In genomic region chr4:132062934-132063884, GRCm38 (mm10) we compare ENCODE assay signal across 21 mouse cellular contexts. TPM values are rescaled to one million over a fixed set of nuclear protein-coding genes. Genes with fewer than 3 reads are reported as not detected.
DNase-seq lines count a peak whose midpoint lies in the region; ATAC-seq and TF ChIP-seq lines count a peak whose summit lies in the region.
"Had no signal": no experiment of that assay in that cellular context is flagged by ENCODE, and none has a peak within 500 bp of the region (broad histone marks: within the 10 kb centered on the region; RNA-seq: fewer than 3 reads in every experiment).

No protein-coding gene starts in this region.

- intact Hi-C loops in heart, postnatal 10 days (cut with DNase I): no loop called here

- no peak overlapping the region for H3K9ac ChIP-seq in heart, embryonic 12.5 days
- H3K9ac ChIP-seq in stomach, embryonic 16.5 days (ENCODE audit: low read length): no peak overlapping the region
- no peak overlapping the region for H3K9ac ChIP-seq in stomach, postnatal 0 days (ENCODE audit: low read length)
- peak overlapping the region; percentile 44 for H3K9ac ChIP-seq in liver, embryonic 12.5 days
- H3K9ac ChIP-seq in midbrain, embryonic 15.5 days: no peak overlapping the region
- no peak overlapping the region for H3K9ac ChIP-seq in hindbrain, postnatal 0 days (replicated peaks; ENCODE audit: low read length)

- 58% methylated on average over 17 of the region's 17 CpGs for WGBS in heart, embryonic 12.5 days
- WGBS in stomach, embryonic 16.5 days: 67% methylated on average over 17 of the region's 17 CpGs
- WGBS in stomach, postnatal 0 days: 62% methylated on average over 17 of the region's 17 CpGs
- 50% methylated on average over 17 of the region's 17 CpGs for WGBS in liver, embryonic 12.5 days (ENCODE audit: insufficient replicate concordance)
- WGBS in midbrain, embryonic 15.5 days: 61% methylated on average over 17 of the region's 17 CpGs
- WGBS in hindbrain, postnatal 0 days: 73% methylated on average over 17 of the region's 17 CpGs

- no peaks in the 10 kb centered on the region for H3K9me3 ChIP-seq in heart, embryonic 12.5 days (replicated peaks)
- H3K9me3 ChIP-seq in stomach, embryonic 16.5 days (replicated peaks; ENCODE audit: control insufficient read depth, low read length): no peaks in the 10 kb centered on the region
- no peaks in the 10 kb centered on the region for H3K9me3 ChIP-seq in stomach, postnatal 0 days (ENCODE audit: control insufficient read depth, low read length)
- H3K9me3 ChIP-seq in liver, embryonic 12.5 days (replicated peaks): no peaks in the 10 kb centered on the region
- no peaks in the 10 kb centered on the region for H3K9me3 ChIP-seq in midbrain, embryonic 15.5 days
- H3K9me3 ChIP-seq in hindbrain, postnatal 0 days (ENCODE audit: low read length): no peaks in the 10 kb centered on the region
- H3K9me3 ChIP-seq: midbrain, embryonic 10.5 days had no signal

- no peaks in the 10 kb centered on the region for H3K36me3 ChIP-seq in heart, embryonic 12.5 days
- no peaks in the 10 kb centered on the region for H3K36me3 ChIP-seq in stomach, embryonic 16.5 days (ENCODE audit: control insufficient read depth, insufficient read depth, low read length)
- no peaks in the 10 kb centered on the region for H3K36me3 ChIP-seq in stomach, postnatal 0 days (ENCODE audit: control insufficient read depth, insufficient read depth, low read length)
- peaks cover 90% of the 10 kb centered on the region for H3K36me3 ChIP-seq in liver, embryonic 12.5 days
- H3K36me3 ChIP-seq in midbrain, embryonic 15.5 days (replicated peaks): no peaks in the 10 kb centered on the region
- H3K36me3 ChIP-seq in hindbrain, postnatal 0 days (ENCODE audit: insufficient read depth, low read length): no peaks in the 10 kb centered on the region
- H3K36me3 ChIP-seq: midbrain, embryonic 10.5 days had no signal

- TF ChIP-seq CTCF in stomach, postnatal 0 days (IDR thresholded peaks at IDR 0.05; ENCODE audit: low read depth): no peak
- no peak for TF ChIP-seq CTCF in hindbrain, postnatal 0 days (IDR thresholded peaks at IDR 0.05; ENCODE audit: low read depth)

- no peaks in the 10 kb centered on the region for H3K27me3 ChIP-seq in heart, embryonic 12.5 days (replicated peaks)
- H3K27me3 ChIP-seq in stomach, embryonic 16.5 days (ENCODE audit: control insufficient read depth, insufficient read depth, low read length): no peaks in the 10 kb centered on the region
- no peaks in the 10 kb centered on the region for H3K27me3 ChIP-seq in stomach, postnatal 0 days (ENCODE audit: control insufficient read depth, insufficient read depth, low read length)
- H3K27me3 ChIP-seq in liver, embryonic 12.5 days (replicated peaks): no peaks in the 10 kb centered on the region
- no peaks in the 10 kb centered on the region for H3K27me3 ChIP-seq in midbrain, embryonic 15.5 days (replicated peaks)
- H3K27me3 ChIP-seq in hindbrain, postnatal 0 days (ENCODE audit: insufficient read depth, low read length): no peaks in the 10 kb centered on the region

- no peak for TF ChIP-seq EP300 in stomach, postnatal 0 days (optimal IDR thresholded peaks at IDR 0.05)

- no peak for ATAC-seq in heart, embryonic 12.5 days (ENCODE audit: insufficient number of reproducible peaks, low FRiP score)
- ATAC-seq in stomach, embryonic 16.5 days (ENCODE audit: insufficient read depth, low FRiP score): no peak
- no peak for ATAC-seq in stomach, postnatal 0 days (ENCODE audit: low FRiP score, low TSS enrichment)
- no peak for ATAC-seq in liver, embryonic 12.5 days
- no peak for ATAC-seq in midbrain, embryonic 15.5 days (replicated peaks)
- no peak for ATAC-seq in hindbrain, postnatal 0 days
- ATAC-seq: forebrain, embryonic 14.5 days; inflammation-experienced regulatory T-cells, adult 6 months; lung, postnatal 0 days had no signal

- no peak overlapping the region for H3K4me3 ChIP-seq in heart, embryonic 12.5 days
- H3K4me3 ChIP-seq in stomach, embryonic 16.5 days (replicated peaks; ENCODE audit: low read length): no peak overlapping the region
- no peak overlapping the region for H3K4me3 ChIP-seq in stomach, postnatal 0 days (ENCODE audit: low read depth, low read length)
- H3K4me3 ChIP-seq in liver, embryonic 12.5 days: no peak overlapping the region; the same call in 1 of the 2 replicates
- H3K4me3 ChIP-seq in midbrain, embryonic 15.5 days: no peak overlapping the region
- H3K4me3 ChIP-seq in hindbrain, postnatal 0 days (ENCODE audit: low read length): no peak overlapping the region
- H3K4me3 ChIP-seq: heart, adult 2 months; midbrain, embryonic 10.5 days; myocyte had no signal

- H3K27ac ChIP-seq in heart, embryonic 12.5 days (ENCODE audit: poor library complexity, severe bottlenecking): 0 out of 2 replicates have a peak overlapping the region, but pooled peaks have one; percentile 21
- H3K27ac ChIP-seq in stomach, embryonic 16.5 days (ENCODE audit: low read length): peak overlapping the region; percentile 42; the same call in 1 of the 2 replicates
- H3K27ac ChIP-seq in stomach, postnatal 0 days (replicated peaks): no peak overlapping the region
- peak overlapping the region; percentile 97 for H3K27ac ChIP-seq in liver, embryonic 12.5 days
- no peak overlapping the region for H3K27ac ChIP-seq in midbrain, embryonic 15.5 days
- no peak overlapping the region for H3K27ac ChIP-seq in hindbrain, postnatal 0 days
- H3K27ac ChIP-seq: heart, adult 2 months; midbrain, embryonic 10.5 days had no signal

- peak overlapping the region; percentile 12; the same call in 1 of the 2 replicates for H3K4me2 ChIP-seq in heart, embryonic 12.5 days
- H3K4me2 ChIP-seq in stomach, embryonic 16.5 days (ENCODE audit: low read depth, low read length): no peak overlapping the region
- H3K4me2 ChIP-seq in stomach, postnatal 0 days (replicated peaks; ENCODE audit: low read depth): no peak overlapping the region
- peak overlapping the region; percentile 40 for H3K4me2 ChIP-seq in liver, embryonic 12.5 days
- no peak overlapping the region for H3K4me2 ChIP-seq in midbrain, embryonic 15.5 days
- no peak overlapping the region for H3K4me2 ChIP-seq in hindbrain, postnatal 0 days (ENCODE audit: low read depth, low read length)

- DNase-seq in heart, postnatal 10 days: no peak
- DNase-seq in stomach, postnatal 0 days (ENCODE audit: low spot score): no peak
- DNase-seq in cerebellum, adult 11 months: no peak
- no peak for DNase-seq in hindbrain, postnatal 0 days (ENCODE audit: low spot score)
- DNase-seq: adrenal gland, postnatal 10 days; cerebellum, postnatal 10 days; heart, adult 2 months; layer of hippocampus, postnatal 36 days; right cerebral cortex, postnatal 4 days; thymus, postnatal 36 days had no signal

- peaks cover 85% of the 10 kb centered on the region for H3K4me1 ChIP-seq in heart, embryonic 12.5 days (replicated peaks)
- peaks cover 11% of the 10 kb centered on the region for H3K4me1 ChIP-seq in stomach, embryonic 16.5 days (ENCODE audit: control insufficient read depth, insufficient read depth, low read length)
- H3K4me1 ChIP-seq in stomach, postnatal 0 days (replicated peaks; ENCODE audit: control insufficient read depth, insufficient read depth): no peaks in the 10 kb centered on the region
- peaks cover 98% of the 10 kb centered on the region for H3K4me1 ChIP-seq in liver, embryonic 12.5 days
- 0 out of 2 replicates have a peak, but pooled peaks cover 3% of the 10 kb centered on the region for H3K4me1 ChIP-seq in midbrain, embryonic 15.5 days
- peaks cover 6% of the 10 kb centered on the region; the same call in 1 of the 2 replicates for H3K4me1 ChIP-seq in hindbrain, postnatal 0 days (ENCODE audit: insufficient read depth, low read length)

RNA-seq across cellular contexts. Expression of gene Gm10300, which starts 11.3 kb away (rescaled TPM):
- 0.15 and 0.28 TPM in 2 replicates for polyA plus RNA-seq in heart, embryonic 12.5 days (2016; fragmentation: Nextera tagmentation; extraction: Ambion mirVana)
- under 1 TPM in 1 of 2 experiments, not detected in 1; 0.10 TPM for total RNA-seq in heart, postnatal 10 days (2021)
- 0.05 TPM in 1 of 2 replicates, not detected in the other for polyA plus RNA-seq in stomach, embryonic 16.5 days (2015; fragmentation: Nextera tagmentation; extraction: Ambion mirVana)
- 0.12 TPM in 1 of 2 replicates, not detected in the other for polyA plus RNA-seq in stomach, postnatal 0 days (2015; fragmentation: Nextera tagmentation; extraction: Ambion mirVana)
- polyA plus RNA-seq in liver, embryonic 12.5 days (2016; fragmentation: Nextera tagmentation; extraction: Ambion mirVana): 0.42 and 0.45 TPM in 2 replicates
- 0.08 TPM in 1 of 2 replicates, not detected in the other for polyA plus RNA-seq in midbrain, embryonic 15.5 days (2015; fragmentation: Nextera tagmentation; extraction: Ambion mirVana)
- not detected in 2 replicates for total RNA-seq in hindbrain, postnatal 0 days (2014; rRNA removed)
- polyA plus RNA-seq in hindbrain, postnatal 0 days (2015; fragmentation: Nextera tagmentation; extraction: Ambion mirVana): not detected in 2 replicates
- total RNA-seq: layer of hippocampus, postnatal 36 days had no signal
- polyA plus RNA-seq: embryonic facial prominence, embryonic 11.5 days; forebrain, embryonic 14.5 days; inflammation-experienced regulatory T-cells, adult 6 months; limb, embryonic 11.5 days; midbrain, embryonic 10.5 days had no signal

RNA-seq across cellular contexts. Expression of gene Epb41, which starts 11.9 kb away (rescaled TPM):
- 97.6 and 102 TPM in 2 replicates for polyA plus RNA-seq in heart, embryonic 12.5 days (2016; fragmentation: Nextera tagmentation; extraction: Ambion mirVana)
- 100 to 1,000 TPM in 1 of 2 experiments, 10 to 100 TPM in 1; 86.0 to 131 TPM for total RNA-seq in heart, postnatal 10 days (2021)
- polyA plus RNA-seq in stomach, embryonic 16.5 days (2015; fragmentation: Nextera tagmentation; extraction: Ambion mirVana): 55.7 and 60.0 TPM in 2 replicates
- 24.3 and 26.7 TPM in 2 replicates for polyA plus RNA-seq in stomach, postnatal 0 days (2015; fragmentation: Nextera tagmentation; extraction: Ambion mirVana)
- 177 and 187 TPM in 2 replicates for polyA plus RNA-seq in liver, embryonic 12.5 days (2016; fragmentation: Nextera tagmentation; extraction: Ambion mirVana)
- polyA plus RNA-seq in midbrain, embryonic 15.5 days (2015; fragmentation: Nextera tagmentation; extraction: Ambion mirVana): 74.4 and 80.1 TPM in 2 replicates
- total RNA-seq in hindbrain, postnatal 0 days (2014; rRNA removed): 69.7 and 70.1 TPM in 2 replicates
- polyA plus RNA-seq in hindbrain, postnatal 0 days (2015; fragmentation: Nextera tagmentation; extraction: Ambion mirVana): 33.3 and 33.7 TPM in 2 replicates

Comparison
In these comparisons a context has a peak if more than half of its experiments do, and no peak if none do; other contexts are left out.
1. H3K27ac ChIP-seq: peak in heart, embryonic 12.5 days (single experiment), stomach, embryonic 16.5 days (single experiment) and liver, embryonic 12.5 days (single experiment); none in stomach, postnatal 0 days (single experiment), midbrain, embryonic 15.5 days (single experiment) and hindbrain, postnatal 0 days (single experiment).
2. H3K4me2 ChIP-seq: peak in heart, embryonic 12.5 days (single experiment) and liver, embryonic 12.5 days (single experiment); none in stomach, embryonic 16.5 days (single experiment), stomach, postnatal 0 days (single experiment), midbrain, embryonic 15.5 days (single experiment) and hindbrain, postnatal 0 days (single experiment).